Mouse (Mus musculus) kidney, adult 2 months (tissue): ENCODE results near the gene Calhm2.

Experiments used
- CTCF ChIP-seq: fragments of 200-500 bp; conservative IDR thresholded peaks from 2 replicates; pipeline ENCODE4 v1.5.1; 2011; ENCODE audit warnings: low read depth, mild to moderate bottlenecking, control low read depth, low read length, moderate library complexity, mixed read lengths; ENCODE audit not compliant: insufficient read depth, insufficient read length
- POLR2A ChIP-seq: fragments of 200-500 bp; IDR thresholded peaks from one replicate; pipeline ENCODE4 v1.6.1; 2011; ENCODE audit warnings: low read depth, low read length, control low read depth

- TF ChIP-seq CTCF: no peak
- no peak for TF ChIP-seq POLR2A
These were observed 41.2 kb upstream of the Calhm2 start for GRCm38 (mm10) chr19:47179272-47179809.
